Mouse (Mus musculus) frontal cortex, postnatal 14 days (tissue): ENCODE data around the gene Samd10.
A peak's percentile ranks its signal among the peaks of the same experiment; 100 is the strongest.

Experiments used
- DNase-seq, 2 experiments: peaks; one replicate each; pipeline ENCODE4 v3.0.0; 2022; ENCODE audit warnings: low spot score in 2 of 2

Gene Samd10

DNA sequence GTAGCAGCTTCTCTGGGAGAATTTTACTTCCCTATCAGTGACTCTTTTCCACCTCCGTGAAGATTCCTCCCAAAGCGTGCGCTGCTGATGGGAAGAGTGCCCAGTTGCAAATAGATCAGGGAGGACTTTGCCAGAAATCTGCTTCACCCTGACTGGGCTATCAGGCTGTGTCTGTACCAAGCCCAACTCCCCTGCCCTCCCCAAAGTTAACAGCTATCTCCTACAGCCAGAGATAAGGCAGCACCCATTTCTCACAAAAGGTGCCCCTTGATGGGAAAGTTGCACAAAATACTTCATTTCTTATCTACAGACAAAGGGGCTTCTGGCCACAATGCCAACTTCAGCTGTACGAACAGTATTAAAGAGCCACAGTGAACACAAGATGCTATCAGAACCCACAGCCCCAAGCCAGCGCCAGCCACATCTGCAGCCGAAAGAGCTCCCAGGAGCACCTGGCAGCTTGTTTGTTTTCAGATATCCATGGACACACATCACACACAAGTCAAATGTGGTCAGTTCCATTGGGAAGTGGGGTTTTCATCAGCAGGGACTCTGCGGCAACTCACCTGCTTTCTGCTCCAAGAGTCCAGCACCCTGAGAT, 20.9 kb downstream of the Samd10 start:
- peak in 1 of 2 experiments; percentile 8 for DNase-seq

DNA sequence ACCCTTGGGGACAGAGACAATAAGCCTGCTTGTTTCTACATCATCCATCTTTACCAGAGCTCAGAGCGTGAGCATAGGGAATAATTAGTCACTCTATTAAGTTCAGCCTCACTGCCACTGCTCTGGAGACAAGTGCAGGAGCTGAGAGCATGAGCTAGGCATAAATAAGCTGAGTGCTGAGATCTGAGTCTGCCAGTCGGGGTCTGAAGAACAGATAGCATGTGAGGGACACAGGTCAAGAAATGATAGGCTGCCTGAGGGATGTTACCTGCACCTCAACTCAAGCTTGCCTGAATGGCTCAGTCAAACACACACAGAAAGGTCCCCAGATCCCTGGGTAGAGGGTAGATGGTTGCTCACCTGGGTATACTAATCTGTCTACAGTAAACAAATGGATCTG, 21.9 kb downstream of the Samd10 start:
- DNase-seq = no peak

- no peak for DNase-seq
These were observed 22.4 kb downstream of the Samd10 start for GRCm38 (mm10) chr2:181576613-181577012.

- DNase-seq = no peak
These were observed 24.0 kb downstream of the Samd10 start for GRCm38 (mm10) chr2:181574921-181575545.

- no peak for DNase-seq
These were observed 25.1 kb downstream of the Samd10 start for GRCm38 (mm10) chr2:181573961-181574360.

- DNase-seq = no peak
These were observed 25.8 kb downstream of the Samd10 start for GRCm38 (mm10) chr2:181572921-181573920.

- no peak for DNase-seq
These were observed 26.9 kb downstream of the Samd10 start for GRCm38 (mm10) chr2:181571941-181572670.

GRCm38 (mm10) chr2:181570921-181571595, 28.0 kb downstream of the Samd10 start:
- peak in 1 of 2 experiments; percentile 6 for DNase-seq

- no peak for DNase-seq
These were observed 28.6 kb downstream of the Samd10 start for GRCm38 (mm10) chr2:181570375-181570774.

DNA sequence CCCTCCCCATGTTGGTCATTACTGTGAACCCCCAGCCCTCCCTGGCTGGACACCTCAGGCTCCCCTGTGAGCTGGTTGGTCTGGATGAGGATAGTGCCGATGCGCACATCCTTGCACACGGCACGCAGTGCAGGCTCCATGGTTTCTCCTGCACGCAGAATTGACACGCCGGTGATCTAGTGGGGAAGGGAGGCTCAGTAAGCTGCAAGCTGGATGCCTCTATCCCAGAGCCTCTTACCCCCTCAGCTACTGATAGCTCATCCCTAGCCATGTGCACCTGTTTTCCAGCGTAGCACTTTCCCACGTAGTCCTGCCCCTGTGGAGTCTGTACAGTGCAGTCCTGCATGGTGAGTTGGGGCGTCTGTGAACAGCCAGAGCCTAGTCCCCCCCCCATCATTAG, 29.2 kb downstream of the Samd10 start:
- no peak for DNase-seq

- DNase-seq = no peak
These were observed 30.6 kb downstream of the Samd10 start for GRCm38 (mm10) chr2:181568272-181569008.

DNA sequence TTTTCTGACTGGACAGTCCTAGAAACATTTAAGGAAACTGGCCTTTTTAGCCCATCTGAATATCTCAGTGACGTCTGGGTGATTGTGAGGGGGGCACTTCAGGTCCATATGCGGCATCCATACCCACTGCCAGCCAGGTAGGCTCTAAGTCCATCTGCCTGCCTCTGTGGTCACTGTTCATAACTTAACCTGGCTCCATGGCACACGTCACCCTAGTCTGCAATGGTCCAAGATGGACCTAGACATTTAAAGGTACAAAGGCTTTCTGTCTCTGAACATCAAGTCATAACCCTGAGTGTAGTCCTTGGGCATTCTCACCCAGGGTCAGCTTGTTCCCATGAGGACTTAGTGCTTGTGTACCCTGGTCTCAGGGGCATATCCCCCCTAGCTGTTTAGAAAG, 31.7 kb downstream of the Samd10 start:
- no peak for DNase-seq

- DNase-seq = no peak
These were observed 45.2 kb downstream of the Samd10 start for GRCm38 (mm10) chr2:181553772-181554171.

DNA sequence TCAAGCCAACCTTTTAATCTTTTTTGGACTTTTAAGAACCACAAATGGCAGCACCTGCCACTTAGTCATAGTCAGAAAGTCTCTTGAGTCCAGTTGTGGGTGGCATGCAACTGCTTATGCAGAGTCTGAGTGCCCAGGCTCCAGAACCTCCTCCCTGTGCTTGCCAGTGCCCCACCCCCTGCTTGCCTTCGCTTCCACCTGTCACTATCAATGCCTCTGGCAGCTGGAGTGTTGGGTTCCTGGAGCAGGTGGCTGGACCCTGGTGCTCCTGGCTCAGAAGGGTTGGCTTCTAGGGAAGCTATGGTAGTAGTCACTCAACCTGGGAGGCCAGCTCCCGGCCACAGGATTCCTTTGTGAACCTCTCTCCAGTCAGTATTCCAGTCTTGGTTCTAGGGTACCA, 48.8 kb downstream of the Samd10 start:
- no peak for DNase-seq

DNA sequence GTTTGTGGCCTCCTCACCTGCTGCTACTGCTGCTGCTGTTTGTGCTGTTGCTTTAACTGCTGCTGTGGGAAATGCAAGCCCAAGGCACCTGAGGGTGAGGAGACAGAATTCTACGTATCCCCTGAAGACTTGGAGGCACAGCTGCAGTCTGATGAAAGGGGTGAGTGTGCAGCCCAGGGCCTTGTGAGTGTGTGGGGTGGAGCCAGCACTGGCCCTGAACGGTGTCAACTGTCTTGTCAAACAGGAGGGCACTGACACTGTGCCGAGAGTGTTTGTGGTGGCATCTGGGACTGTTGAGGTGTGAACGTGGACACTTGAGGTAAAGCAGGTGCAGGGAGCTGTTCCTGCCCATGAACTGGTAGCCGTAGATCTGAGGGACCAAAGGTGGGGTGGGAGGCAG, 50.3 kb downstream of the Samd10 start:
- no peak for DNase-seq

- no peak for DNase-seq
These were observed 50.8 kb downstream of the Samd10 start for GRCm38 (mm10) chr2:181548227-181548626.

DNA sequence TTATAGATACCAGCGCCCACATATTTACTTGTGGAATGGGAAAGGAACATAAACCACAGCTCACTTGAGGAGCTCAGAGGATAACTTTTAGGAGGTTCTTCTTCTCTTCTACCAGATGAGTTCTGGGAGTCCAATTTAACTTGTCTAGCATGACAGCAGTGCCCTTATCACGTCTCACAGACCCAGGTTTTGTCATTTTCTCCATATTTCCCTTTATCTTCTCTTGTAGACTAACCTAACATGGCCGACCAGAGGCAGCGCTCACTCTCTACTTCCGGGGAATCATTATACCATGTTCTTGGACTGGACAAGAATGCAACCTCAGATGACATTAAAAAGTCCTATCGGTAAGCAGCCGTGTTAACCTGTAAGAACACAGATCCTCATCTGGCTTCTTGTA, 52.9 kb downstream of the Samd10 start:
- DNase-seq = no peak
